Mouse (Mus musculus) NIH3T3 (cell line): ENCODE results near the gene Zfp157.
A peak's percentile ranks its signal among the peaks of the same experiment; 100 is the strongest.
"Not testable (repeated sequence)": the region's sequence is repeated elsewhere in the genome, so short reads cannot be mapped to it uniquely, and the experiment has no call there.

Experiments used
- DNase-seq: peaks from one replicate; pipeline ENCODE4 v3.0.0-alpha.2; 2012; ENCODE audit warnings: low read depth

The Zfp157 gene

DNA sequence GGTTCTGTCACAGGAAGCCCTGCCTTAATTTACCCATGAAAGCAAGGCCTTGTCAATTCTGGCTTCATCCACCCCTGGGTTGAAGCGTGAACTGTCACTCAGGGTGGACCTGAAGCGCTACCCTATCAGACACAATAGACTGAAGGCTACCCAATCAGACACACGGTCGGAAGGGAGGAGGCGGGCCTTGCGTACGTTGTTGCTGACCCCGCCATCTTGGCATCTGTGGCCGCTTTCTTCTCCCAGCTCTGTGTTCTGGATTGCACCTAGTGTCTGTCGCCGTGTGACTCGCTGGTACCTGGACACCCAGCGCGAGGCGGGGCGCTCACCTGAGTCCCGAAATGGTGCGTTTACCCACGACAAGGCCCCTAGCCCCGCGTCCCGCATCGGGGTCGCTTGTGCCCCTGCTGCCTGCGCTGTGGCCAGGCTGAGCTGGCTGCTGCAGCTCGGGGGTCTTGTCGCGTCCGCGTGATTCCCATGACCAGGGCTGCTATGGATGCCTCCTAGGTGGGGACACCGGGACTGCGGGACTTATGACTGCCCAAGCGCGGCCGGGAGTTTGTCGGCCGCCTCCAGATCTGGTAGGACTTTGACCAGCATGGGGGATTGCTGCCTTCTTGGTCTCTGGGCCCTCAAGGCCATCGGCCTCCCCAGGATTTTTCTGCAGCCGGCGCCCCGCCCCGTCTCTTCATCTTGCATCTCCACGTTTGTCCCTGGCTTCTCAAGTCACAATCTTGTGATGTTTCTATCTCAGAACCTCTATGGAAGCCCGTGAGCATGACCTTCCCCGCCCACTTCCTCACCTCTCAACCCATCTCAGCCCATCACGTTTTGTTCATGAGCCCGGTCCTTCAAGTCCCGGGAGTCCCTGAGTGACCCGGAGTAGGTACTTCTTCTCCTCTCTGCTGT is at the start of gene Zfp157:
TSS of gene Zfp157 (plus strand) at position 183 of the 909 bp plus-strand sequence.
- DNase-seq, result peak; percentile 96

GRCm38 (mm10) chr5:138397795-138398337 is 43.4 kb upstream of the Zfp157 start:
- no peak for DNase-seq

DNA sequence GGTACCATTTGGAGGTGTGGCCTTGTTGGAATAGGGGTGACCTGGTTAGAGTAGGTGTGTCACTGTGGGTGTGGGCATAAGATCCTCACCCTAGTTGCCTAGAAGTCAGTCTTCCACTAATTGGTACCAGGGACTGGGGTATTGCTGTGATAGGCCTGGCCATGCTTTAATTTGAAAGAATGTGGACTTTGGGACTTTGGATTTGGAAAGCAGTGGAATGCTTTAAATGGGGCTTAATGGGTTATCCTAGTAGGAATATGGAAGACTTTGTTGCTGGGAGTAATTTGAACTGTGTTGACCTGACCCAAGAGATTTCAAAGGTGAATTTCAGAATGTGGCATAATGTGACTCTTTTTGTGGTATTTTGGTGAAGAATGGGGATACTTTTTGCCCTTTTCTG is 40.8 kb upstream of the Zfp157 start:
- not testable (repeated sequence) for DNase-seq

DNA sequence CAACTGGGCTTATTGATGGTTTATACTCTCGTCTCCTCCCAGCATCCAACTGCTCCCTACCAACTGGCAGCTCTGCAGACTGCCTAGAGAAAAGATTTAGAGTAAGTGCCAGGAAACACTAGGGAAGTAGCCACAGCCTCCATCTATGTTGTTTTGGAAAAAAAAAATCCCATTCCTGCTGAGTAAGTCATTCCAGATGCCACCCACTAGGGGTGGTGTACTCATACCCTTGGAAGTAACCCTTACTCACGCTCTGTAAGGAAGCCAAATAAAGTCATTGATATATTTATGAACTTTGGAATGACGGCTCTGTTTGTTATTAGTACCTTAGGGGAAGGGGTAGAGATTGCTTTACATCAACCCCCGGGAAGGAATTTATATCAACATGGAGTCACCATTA is 17.1 kb downstream of the Zfp157 start:
- no peak for DNase-seq

DNA sequence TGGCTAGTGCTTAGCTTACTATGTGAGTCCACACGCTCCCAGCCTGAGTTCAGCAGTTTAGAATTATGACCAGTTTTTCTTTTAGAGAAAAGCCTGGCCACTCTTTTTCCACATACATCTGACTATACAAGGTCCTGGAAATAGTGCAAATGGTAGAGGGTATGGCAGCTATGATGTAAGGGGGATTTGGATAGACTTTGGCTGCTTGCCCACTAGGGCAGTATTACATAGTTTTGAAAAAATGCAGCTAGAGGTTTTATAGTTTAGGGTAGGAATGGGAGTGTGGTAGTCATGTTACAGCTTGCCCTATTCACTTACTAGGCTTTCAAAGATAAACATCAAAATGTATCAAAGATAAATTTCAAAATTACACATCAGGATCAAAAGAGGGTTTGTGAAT is 17.8 kb downstream of the Zfp157 start:
- peak; percentile 59 for DNase-seq

GRCm38 (mm10) chr5:138473601-138474000 is 32.3 kb downstream of the Zfp157 start:
- DNase-seq, result peak; percentile 74

- not testable (repeated sequence) for DNase-seq
These were observed 63.3 kb downstream of the Zfp157 start for GRCm38 (mm10) chr5:138504548-138504947.
